ENCODE assay signal across 19 mouse cellular contexts in the genomic region with DNA sequence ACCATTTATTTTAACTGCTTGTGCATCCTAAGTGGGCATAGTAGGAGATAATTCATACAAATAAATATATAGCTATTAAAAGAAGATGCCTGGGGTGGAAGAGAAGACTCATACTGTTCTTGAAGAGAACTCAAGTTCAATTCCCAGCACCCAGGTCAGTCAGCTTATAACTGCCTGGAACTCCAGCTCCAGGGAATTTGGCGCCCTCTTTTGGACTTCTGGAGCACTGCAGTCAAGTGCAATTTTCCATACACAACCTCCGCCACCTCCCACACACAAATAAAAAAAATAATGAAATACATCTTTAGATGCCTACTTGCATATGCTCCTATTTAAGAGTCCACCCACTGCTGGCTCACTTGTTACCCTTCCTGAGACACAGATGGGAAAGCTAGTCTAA.
DNase-seq lines count a peak whose midpoint lies in the region; ATAC-seq and TF ChIP-seq lines count a peak whose summit lies in the region.
"Had no signal": no experiment of that assay in that cellular context is flagged by ENCODE, and none has a peak within 500 bp of the region (broad histone marks: within the 10 kb centered on the region; RNA-seq: fewer than 3 reads in every experiment).

No protein-coding gene starts in this region.

- 0 out of 2 replicates have a peak, but pooled peaks cover 5% of the 10 kb centered on the region for H3K9me3 ChIP-seq in heart, postnatal 0 days (replicated peaks; ENCODE audit: control insufficient read depth, low read length)
- H3K9me3 ChIP-seq in lung, embryonic 14.5 days (ENCODE audit: low read depth, low read length) = no peaks in the 10 kb centered on the region; the same call in 1 of the 2 replicates
- no peaks in the 10 kb centered on the region for H3K9me3 ChIP-seq in midbrain, embryonic 16.5 days (replicated peaks; ENCODE audit: control insufficient read depth, low read length, poor library complexity, severe bottlenecking)
- H3K9me3 ChIP-seq: intestine, embryonic 15.5 days; limb, embryonic 15.5 days had no signal

- TF ChIP-seq EP300 in heart, postnatal 0 days (IDR thresholded peaks at IDR 0.05; ENCODE audit: low read depth) = no peak

- no peak for DNase-seq in heart, postnatal 0 days (ENCODE audit: low spot score)
- DNase-seq in heart, adult 11 months = no peak
- no peak for DNase-seq in lung, embryonic 14.5 days
- no peak for DNase-seq in lung, postnatal 14 days
- peak; percentile 30 for DNase-seq in ES-CJ7 (ENCODE audit: low read depth, low spot score)
- DNase-seq in naive thymus-derived CD4-positive, alpha-beta T cell, adult 2 months (ENCODE audit: low read depth) = peak; percentile 11
- no peak for DNase-seq in B cell, adult 2 months
- DNase-seq: adrenal gland, postnatal 36 days; cerebellum, adult 18-20 months; embryo, embryonic 11 days; gastrocnemius, postnatal 14 days; kidney, postnatal 4 days; thymus, adult 2 months had no signal

- H3K27me3 ChIP-seq in heart, postnatal 0 days (ENCODE audit: control insufficient read depth, insufficient read depth, low read length) = no peaks in the 10 kb centered on the region
- H3K27me3 ChIP-seq in lung, embryonic 14.5 days (ENCODE audit: insufficient read depth, low read length) = no peaks in the 10 kb centered on the region
- H3K27me3 ChIP-seq in midbrain, embryonic 16.5 days (ENCODE audit: control insufficient read depth, insufficient read depth, low read depth, low read length) = no peaks in the 10 kb centered on the region
- H3K27me3 ChIP-seq: intestine, embryonic 15.5 days; limb, embryonic 15.5 days had no signal

- H3K4me1 ChIP-seq in heart, postnatal 0 days (ENCODE audit: control insufficient read depth, insufficient read depth) = peaks cover 22% of the 10 kb centered on the region
- H3K4me1 ChIP-seq in lung, embryonic 14.5 days (ENCODE audit: insufficient read depth) = peaks cover 18% of the 10 kb centered on the region
- 0 out of 2 replicates have a peak, but pooled peaks cover 3% of the 10 kb centered on the region for H3K4me1 ChIP-seq in midbrain, embryonic 16.5 days (ENCODE audit: control insufficient read depth, insufficient read depth, low read length)

- H3K4me2 ChIP-seq in heart, postnatal 0 days (ENCODE audit: low read depth, low read length) = no peak overlapping the region
- H3K4me2 ChIP-seq in lung, embryonic 14.5 days = no peak overlapping the region
- H3K4me2 ChIP-seq in midbrain, embryonic 16.5 days (ENCODE audit: low read length) = no peak overlapping the region
- H3K4me2 ChIP-seq: heart, embryonic 12.5 days; intestine, embryonic 15.5 days; limb, embryonic 15.5 days had no signal

- H3K36me3 ChIP-seq in heart, postnatal 0 days (replicated peaks; ENCODE audit: control insufficient read depth, insufficient read depth, low read length) = no peaks in the 10 kb centered on the region
- H3K36me3 ChIP-seq in lung, embryonic 14.5 days (ENCODE audit: insufficient read depth) = no peaks in the 10 kb centered on the region
- no peaks in the 10 kb centered on the region for H3K36me3 ChIP-seq in midbrain, embryonic 16.5 days (ENCODE audit: control insufficient read depth, insufficient read depth, low read length)
- H3K36me3 ChIP-seq: heart, embryonic 12.5 days; intestine, embryonic 15.5 days; limb, embryonic 15.5 days had no signal

- H3K4me3 ChIP-seq in heart, postnatal 0 days (ENCODE audit: low read depth, low read length) = no peak overlapping the region
- H3K4me3 ChIP-seq in lung, embryonic 14.5 days (ENCODE audit: low read depth, low read length) = no peak overlapping the region
- no peak overlapping the region for H3K4me3 ChIP-seq in midbrain, embryonic 16.5 days (ENCODE audit: low read depth, low read length)
- H3K4me3 ChIP-seq: heart, embryonic 12.5 days; intestine, embryonic 15.5 days; limb, embryonic 15.5 days had no signal

- H3K27ac ChIP-seq in heart, postnatal 0 days (ENCODE audit: low read depth) = no peak overlapping the region
- no peak overlapping the region for H3K27ac ChIP-seq in lung, embryonic 14.5 days (ENCODE audit: low read depth)
- H3K27ac ChIP-seq in midbrain, embryonic 16.5 days (ENCODE audit: low read length) = no peak overlapping the region
- H3K27ac ChIP-seq: intestine, embryonic 15.5 days; limb, embryonic 15.5 days had no signal

- peak; percentile 5; the same call in 1 of the 2 replicates for TF ChIP-seq CTCF in heart, postnatal 0 days (IDR thresholded peaks at IDR 0.05; ENCODE audit: low read depth)
- peak; percentile 32 for TF ChIP-seq CTCF in lung, embryonic 14.5 days (IDR thresholded peaks at IDR 0.05; ENCODE audit: low read depth)

- no peak for ATAC-seq in heart, postnatal 0 days (ENCODE audit: insufficient read depth, low read depth)
- no peak for ATAC-seq in lung, embryonic 14.5 days (ENCODE audit: insufficient read depth)
- no peak for ATAC-seq in midbrain, embryonic 16.5 days
- ATAC-seq: activated CD4-positive, CD25-positive, alpha-beta regulatory T cell, adult 4 months; forebrain, embryonic 16.5 days; intestine, embryonic 15.5 days had no signal

- H3K9ac ChIP-seq in heart, postnatal 0 days (replicated peaks; ENCODE audit: low read depth, low read length) = no peak overlapping the region
- H3K9ac ChIP-seq in lung, embryonic 14.5 days = no peak overlapping the region
- no peak overlapping the region for H3K9ac ChIP-seq in midbrain, embryonic 16.5 days (ENCODE audit: low read depth, low read length)
- H3K9ac ChIP-seq: heart, embryonic 12.5 days; intestine, embryonic 15.5 days; limb, embryonic 15.5 days had no signal

- WGBS in heart, postnatal 0 days = 91% methylated on average over 2 of the region's 2 CpGs
- WGBS in lung, embryonic 14.5 days = 90% methylated on average over 2 of the region's 2 CpGs
- WGBS in midbrain, embryonic 16.5 days = 100% methylated on average over 2 of the region's 2 CpGs

Comparison
In these comparisons a context has a peak if more than half of its experiments do, and no peak if none do; other contexts are left out.
1. DNase-seq: peak in ES-CJ7 (single experiment) and naive thymus-derived CD4-positive, alpha-beta T cell, adult 2 months (single experiment); none in heart, postnatal 0 days (single experiment), heart, adult 11 months (single experiment), lung, embryonic 14.5 days (single experiment), lung, postnatal 14 days (single experiment) and B cell, adult 2 months (0 of 2).